Mouse (Mus musculus): ENCODE results near the gene 4931428F04Rik.

Gene 4931428F04Rik

GRCm38 (mm10) chr8:105264024-105264982, 25.4 kb downstream of the 4931428F04Rik start, which contains the start of the genes Tradd and Fbxl8:
Tradd (minus strand) TSS chr8:105264609.
Fbxl8 (plus strand) TSS chr8:105264648.
- in situ Hi-C loops (cut with MboI; ENCODE audit: low sequenced_read_pairs) = no loop called here

- in situ Hi-C loops (cut with MboI; ENCODE audit: low sequenced_read_pairs) = no loop called here
These were observed 26.3 kb downstream of the 4931428F04Rik start for GRCm38 (mm10) chr8:105263244-105263912.

DNA sequence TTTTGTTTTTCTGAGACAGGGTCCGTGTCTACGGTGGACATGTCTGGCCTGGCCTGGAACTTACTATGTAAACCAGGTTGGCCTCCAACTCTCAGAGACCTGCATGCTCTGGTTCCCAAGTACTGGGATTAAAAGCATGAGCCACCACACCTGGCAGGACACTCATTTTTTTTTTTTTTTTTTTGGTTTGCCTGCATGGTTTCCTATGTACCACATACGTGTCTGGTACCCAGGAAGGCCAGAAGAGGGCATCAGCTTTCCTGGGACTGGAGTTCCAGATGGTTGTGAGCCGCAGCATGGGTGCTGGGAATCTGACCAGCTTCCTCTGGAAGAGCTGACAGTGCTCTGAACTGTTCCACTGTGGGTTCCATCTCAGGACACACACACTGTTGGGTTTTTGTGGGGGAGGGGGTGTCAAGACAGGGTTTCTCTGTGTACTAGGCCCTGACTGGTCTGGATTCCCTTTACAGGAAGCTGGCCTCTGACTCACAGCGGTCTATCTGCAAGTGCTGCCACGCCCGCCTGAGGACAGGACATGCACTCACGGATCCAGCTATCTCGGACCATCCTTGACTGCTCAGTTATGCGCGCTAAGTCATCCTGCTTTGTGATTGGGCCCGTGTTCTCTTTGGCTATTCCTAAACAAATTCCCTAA, 28.2 kb downstream of the 4931428F04Rik start:
- in situ Hi-C loops (cut with MboI; ENCODE audit: low sequenced_read_pairs) = no loop called here

DNA sequence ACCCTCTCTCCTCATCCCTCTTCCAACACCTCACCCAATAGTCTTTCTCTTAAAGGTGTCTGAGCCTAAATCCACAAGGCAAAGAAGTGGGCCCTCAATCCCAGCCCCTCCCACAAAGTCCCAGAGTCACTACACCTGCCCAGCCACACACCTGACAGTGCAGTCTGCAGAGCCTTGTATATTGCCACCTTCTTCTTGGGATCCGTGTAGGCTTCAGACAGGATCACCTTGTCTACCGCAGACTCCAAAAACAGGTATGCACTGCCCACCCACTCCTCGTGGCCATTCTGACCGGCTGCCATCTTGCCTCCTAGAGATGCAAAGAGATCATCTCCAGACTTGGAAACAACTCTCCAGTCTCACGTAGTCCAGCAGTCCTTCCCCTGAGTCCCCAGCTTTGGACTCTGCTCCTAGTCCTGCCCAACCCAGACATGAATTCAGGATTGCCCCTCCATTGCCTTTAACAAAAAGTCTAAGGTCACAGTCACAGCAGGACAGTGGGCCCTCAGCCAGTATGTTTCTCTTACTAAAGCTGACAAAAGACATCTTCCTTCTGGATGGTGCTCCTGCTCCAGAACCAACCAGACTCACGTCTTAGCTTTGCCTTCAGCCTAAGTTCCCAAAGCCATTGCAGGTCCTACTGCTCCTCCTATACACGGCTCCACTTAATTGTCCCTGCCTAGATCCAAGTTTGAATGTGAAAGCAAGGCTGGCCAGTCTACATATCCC, 29.1 kb downstream of the 4931428F04Rik start:
- in situ Hi-C loops (cut with MboI; ENCODE audit: low sequenced_read_pairs) = no loop called here

- in situ Hi-C loops (cut with MboI; ENCODE audit: low sequenced_read_pairs) = no loop called here
These were observed 29.8 kb downstream of the 4931428F04Rik start for GRCm38 (mm10) chr8:105259721-105260320.

DNA sequence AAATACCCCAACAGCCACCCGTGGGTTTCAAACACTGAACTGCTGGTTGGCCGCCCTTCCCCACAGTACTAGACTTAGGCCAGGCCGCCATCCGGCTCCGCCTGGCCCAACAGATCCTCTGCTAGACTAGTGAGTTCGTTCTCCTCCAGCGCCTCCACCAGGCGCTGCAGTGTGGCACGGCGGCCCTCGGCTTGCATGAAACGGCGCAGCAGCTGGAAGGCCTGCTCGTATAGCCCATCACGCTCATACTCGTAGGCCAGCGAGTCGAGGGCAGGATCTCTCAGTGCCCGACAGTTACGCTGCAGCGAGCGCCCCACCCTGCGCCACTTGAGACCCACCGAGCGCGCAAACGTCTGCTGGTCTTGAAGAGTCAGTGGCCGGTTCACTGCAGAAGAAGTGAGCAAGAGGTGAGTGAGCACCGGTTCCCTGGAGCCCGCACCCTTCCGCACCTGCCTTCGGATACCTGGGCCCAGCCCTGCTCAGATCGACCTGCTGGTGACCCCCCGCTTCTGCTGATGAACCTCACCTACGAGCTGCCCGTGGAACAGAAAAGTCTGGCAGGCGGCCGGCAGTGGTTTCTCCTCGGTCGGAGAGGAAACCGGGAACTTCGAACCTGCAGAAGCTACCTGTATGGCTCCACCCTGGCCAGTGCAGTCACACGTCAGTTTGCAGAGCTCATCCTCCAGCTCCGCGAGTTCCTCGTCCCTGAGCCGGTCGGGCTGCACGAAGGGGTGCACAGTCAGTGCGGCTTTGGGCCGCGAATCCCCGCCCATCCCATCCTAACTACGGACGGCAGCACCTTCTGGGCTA, 30.5 kb downstream of the 4931428F04Rik start:
- in situ Hi-C loops (cut with MboI; ENCODE audit: low sequenced_read_pairs) = no loop called here

DNA sequence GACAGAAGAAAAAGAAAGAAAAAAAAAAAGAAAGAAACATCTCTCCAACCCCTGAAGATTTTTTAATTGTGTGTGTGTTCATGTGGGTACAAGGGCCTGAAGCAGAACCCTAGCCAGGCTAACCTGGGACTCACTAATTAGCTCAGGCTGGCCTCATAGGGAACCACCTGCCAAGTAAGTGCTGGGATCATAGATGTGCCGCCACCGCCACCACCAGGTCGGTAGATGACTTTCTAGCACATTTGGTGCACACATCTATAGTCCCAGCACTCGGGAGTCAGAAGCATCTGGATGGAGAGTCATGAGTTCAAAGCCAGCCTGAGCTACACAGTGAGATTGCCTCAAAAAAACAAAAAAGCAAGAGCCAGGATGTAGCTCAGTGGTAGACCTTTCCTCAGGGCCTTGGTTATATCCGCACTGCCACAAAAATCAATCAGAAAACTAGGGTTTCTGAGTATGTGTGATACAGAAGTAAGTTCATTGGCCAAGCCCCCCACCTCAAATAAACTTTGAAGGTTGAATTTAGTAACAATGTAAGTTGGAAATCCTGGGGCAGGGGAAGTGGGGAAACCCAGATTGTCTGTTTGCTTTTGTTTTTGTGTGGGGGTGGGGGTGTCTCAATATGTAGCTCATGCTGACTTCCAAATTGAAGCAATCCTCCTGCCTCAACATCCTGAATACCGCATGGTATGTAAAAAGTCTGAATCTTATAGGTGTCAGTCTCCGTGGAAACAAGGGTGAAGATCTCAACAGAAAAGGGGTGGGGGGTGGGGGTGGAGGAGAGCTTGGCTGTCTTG, 32.1 kb downstream of the 4931428F04Rik start:
- in situ Hi-C loops (cut with MboI; ENCODE audit: low sequenced_read_pairs) = no loop called here

GRCm38 (mm10) chr8:105254966-105255350, 34.7 kb downstream of the 4931428F04Rik start, which contains the start of gene B3gnt9:
B3gnt9 (minus strand) TSS chr8:105255153.
- in situ Hi-C loops (cut with MboI; ENCODE audit: low sequenced_read_pairs) = no loop called here

DNA sequence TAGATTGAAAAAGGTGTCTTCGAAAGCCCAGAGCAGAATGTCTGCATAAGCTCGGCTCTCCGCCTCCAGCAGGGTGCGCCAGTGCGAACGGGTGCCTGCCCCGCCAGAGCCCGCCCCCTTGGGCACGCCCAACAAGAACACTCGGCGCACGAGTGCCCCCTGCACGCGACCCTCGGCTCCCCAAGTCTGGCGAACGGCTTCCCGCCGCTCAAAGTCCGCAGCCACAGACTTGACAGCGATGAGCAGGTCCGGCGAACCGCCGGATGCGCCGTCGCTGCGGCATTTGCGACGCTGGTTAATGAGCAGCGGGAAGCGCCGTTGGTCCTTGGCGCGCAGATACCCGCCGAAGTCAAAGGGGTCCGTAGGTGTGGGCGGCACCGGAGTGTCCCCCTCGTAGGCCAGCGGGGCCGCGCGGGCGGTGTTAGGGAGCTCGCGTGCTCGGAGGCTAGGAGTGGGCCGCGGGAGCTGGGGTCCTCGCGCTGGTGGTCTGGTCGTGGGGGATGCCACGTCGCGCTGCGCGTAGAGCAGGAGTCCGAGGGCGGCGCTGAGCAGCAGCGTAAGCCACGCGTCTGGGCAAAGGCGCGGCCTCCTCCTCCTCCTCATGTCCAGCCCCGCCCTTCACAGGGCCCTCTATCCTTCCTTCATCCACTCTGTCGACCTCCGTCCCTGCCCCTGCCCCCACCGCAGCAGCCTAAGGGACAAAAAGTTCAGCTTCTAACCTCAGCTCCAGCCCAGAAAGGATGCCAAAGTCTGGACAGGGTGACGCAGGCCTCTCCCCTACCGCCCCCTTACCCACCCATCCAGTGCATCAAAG, 35.3 kb downstream of the 4931428F04Rik start:
- in situ Hi-C loops (cut with MboI; ENCODE audit: low sequenced_read_pairs) = no loop called here

- in situ Hi-C loops (cut with MboI; ENCODE audit: low sequenced_read_pairs) = no loop called here
These were observed 35.9 kb downstream of the 4931428F04Rik start for GRCm38 (mm10) chr8:105253766-105254151.

DNA sequence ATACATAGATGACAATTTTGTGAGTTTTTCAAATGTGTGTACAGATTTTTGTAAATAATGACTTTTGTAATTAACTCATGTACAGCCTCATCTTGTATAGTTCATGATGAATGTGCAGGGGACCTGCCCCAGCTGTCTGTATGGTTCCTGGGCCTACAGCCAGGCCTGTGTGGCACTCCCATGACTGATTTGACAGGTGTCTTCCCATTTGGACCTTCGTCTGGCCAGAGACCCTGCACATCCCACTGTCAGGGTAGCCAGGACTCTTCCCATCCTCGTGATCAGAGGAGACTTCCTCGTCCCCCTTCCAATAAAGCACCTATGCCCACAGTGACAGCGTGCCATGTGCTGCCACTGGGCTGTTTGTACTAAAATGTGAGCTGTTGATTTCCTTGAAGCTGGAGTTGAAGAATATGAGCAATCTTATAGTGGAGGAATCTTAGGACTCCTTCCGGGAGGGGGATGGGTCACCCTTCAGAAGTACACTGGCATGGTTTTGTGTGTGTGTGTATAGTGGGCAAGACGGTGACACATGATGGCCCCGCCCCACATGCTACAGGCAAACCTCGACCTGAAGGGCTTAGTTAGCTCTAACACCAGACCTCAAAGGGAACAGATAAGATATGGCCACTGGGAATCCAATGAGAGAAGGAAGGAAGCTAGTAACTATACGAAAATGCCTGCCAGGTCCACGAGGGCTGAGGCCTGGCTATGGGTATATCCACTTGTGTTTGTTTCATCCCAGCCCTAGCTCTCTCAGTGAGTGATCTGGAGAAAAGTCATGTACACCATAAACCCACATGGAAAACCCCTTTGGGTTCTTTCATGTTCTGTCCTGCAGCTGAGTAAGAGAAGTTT, 36.8 kb downstream of the 4931428F04Rik start:
- in situ Hi-C loops (cut with MboI; ENCODE audit: low sequenced_read_pairs) = no loop called here

DNA sequence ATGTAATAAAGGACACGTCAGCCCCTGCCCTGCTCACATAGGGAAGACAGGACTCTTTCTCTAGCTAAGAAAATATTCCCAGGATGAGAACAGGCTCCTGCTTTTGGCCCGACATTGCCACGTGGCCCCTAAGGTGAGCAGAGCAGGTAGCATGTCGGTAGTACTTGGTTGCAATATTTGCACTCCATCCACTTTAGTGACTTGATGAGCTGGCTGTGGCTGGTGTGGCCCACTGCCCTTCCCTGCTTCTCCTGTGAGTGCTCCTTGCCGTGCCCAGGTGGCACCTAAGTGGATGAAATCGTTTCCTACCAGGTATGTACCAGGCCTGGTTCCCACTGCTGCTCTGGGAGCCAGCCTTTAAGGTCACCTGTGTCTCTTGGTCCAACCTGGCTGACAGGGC, 37.7 kb downstream of the 4931428F04Rik start:
- in situ Hi-C loops (cut with MboI; ENCODE audit: low sequenced_read_pairs) = no loop called here

DNA sequence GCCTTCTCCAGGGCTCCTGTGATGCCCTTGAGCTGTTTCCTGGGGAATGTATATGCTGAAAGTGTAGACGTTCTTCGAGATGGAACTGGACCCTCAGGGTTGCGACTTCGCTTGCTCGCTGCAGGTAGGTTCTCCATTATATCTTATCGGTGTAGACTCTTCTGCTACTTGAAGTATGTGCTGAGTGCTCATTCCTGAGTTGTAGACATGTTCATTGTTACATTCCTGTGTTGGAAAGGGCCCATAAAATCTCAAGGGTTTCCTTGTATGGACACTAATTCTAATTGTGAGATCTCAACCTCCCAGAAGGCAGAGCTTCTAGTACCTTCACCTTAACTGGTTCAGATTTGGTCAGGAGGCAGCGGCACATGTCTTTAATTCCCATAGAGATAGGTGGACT, 48.6 kb downstream of the 4931428F04Rik start:
- in situ Hi-C loops (cut with MboI; ENCODE audit: low sequenced_read_pairs) = no loop called here

- in situ Hi-C loops (cut with MboI; ENCODE audit: low sequenced_read_pairs) = no loop called here
These were observed 52.1 kb downstream of the 4931428F04Rik start for GRCm38 (mm10) chr8:105237442-105238142.

- in situ Hi-C loops (cut with MboI; ENCODE audit: low sequenced_read_pairs) = no loop called here
These were observed 54.5 kb downstream of the 4931428F04Rik start for GRCm38 (mm10) chr8:105235206-105235605.
